Mouse (Mus musculus) heart, adult 2 months (tissue): Measurements from ENCODE around the gene Tmed2. TPM values are rescaled to one million over a fixed set of nuclear protein-coding genes. Genes with fewer than 3 reads are reported as not detected.
A peak's percentile ranks its signal among the peaks of the same experiment; 100 is the strongest.

Experiments used
- DNase-seq, 2 experiments: peaks; one replicate each; pipeline ENCODE4 v3.0.0; 2021
- H3K27ac ChIP-seq: fragments of 200-600 bp; 2 replicates; pipeline ENCODE4 v1.8.1; 2022
- H3K27me3 ChIP-seq: fragments of 200-500 bp; 2 replicates; pipeline ENCODE4 v1.6.1; 2012; ENCODE audit warnings: mild to moderate bottlenecking, low read length, inconsistent platforms, mixed read lengths; ENCODE audit not compliant: control insufficient read depth, insufficient read depth
- H3K36me3 ChIP-seq: fragments of 200-500 bp; 2 replicates; pipeline ENCODE4 v1.6.1; 2012; ENCODE audit warnings: low read length, inconsistent platforms; ENCODE audit not compliant: control insufficient read depth, insufficient read depth
- H3K4me1 ChIP-seq: fragments of 200-500 bp; 2 replicates; pipeline ENCODE4 v1.6.1; 2011; ENCODE audit warnings: low read length; ENCODE audit not compliant: control insufficient read depth, insufficient read depth
- H3K4me3 ChIP-seq: fragments of 200-600 bp; 2 replicates; pipeline ENCODE4 v1.8.1; 2022
- H3K79me2 ChIP-seq: fragments of 200-500 bp; replicated peaks from 2 replicates; pipeline ENCODE4 v1.6.1; 2012; ENCODE audit warnings: mild to moderate bottlenecking, inconsistent platforms, low read length, moderate library complexity, mixed read lengths; ENCODE audit not compliant: control insufficient read depth, insufficient read depth
- H3K9ac ChIP-seq: fragments of 200-500 bp; 2 replicates; pipeline ENCODE4 v1.6.1; 2012; ENCODE audit warnings: low read depth, mild to moderate bottlenecking, control low read depth, inconsistent platforms, low read length, mixed read lengths
- CTCF ChIP-seq: fragments of 200-600 bp; IDR thresholded peaks from 2 replicates; pipeline ENCODE4 v1.8.1; 2022; ENCODE audit warnings: antibody characterized with exemption, mild to moderate bottlenecking, moderate library complexity
- EP300 ChIP-seq: fragments of 200-500 bp; IDR thresholded peaks from 2 replicates; pipeline ENCODE4 v1.6.1; 2011; ENCODE audit warnings: low read depth, low read length, control low read depth; ENCODE audit not compliant: insufficient read depth
- POLR2A ChIP-seq: fragments of 200-500 bp; IDR thresholded peaks from 2 replicates; pipeline ENCODE4 v1.6.1; 2011; ENCODE audit warnings: mild to moderate bottlenecking, low read depth, low read length, control low read depth; ENCODE audit not compliant: insufficient read depth
- WGBS: fragments of 180-500 bp; shearing (Covaris S2); methylation state at CpG from one replicate; pipeline ENCODE4 v1.1.7; 2018; 5-methylcytosine and 5-hydroxymethylcytosine counted together
- intact Hi-C: fragments of 180-260 bp; cut with DNase I; formaldehyde crosslinking; loops from one replicate; pipeline ENCODE4 v1.15.1; 2025
- polyA plus RNA-seq: library from polyadenylated mRNA; depleted of rRNA; stranded (reverse); fragments of >200 nt; gene quantifications from 2 replicates; pipeline ENCODE4 v1.2.3, GENCODE M21; 2012
- total RNA-seq, 2 experiments: library from RNA; stranded (reverse); gene quantifications; 2 replicates each; pipeline ENCODE4 v1.2.3; 2021

The Tmed2 gene
- total and polyA plus RNA-seq, 3 experiments, result 80.9 to 194 (median 167) TPM

- 67% methylated on average over 10 of the region's 10 CpGs for WGBS
- intact Hi-C loops, result loop anchor here (2.0 kb wide), 1 partner anchor 18 kb away; no protein-coding TSS in a partner anchor
- Histone ChIP-seq H3K79me2 (0 out of 2 replicates have a peak, but pooled peaks cover 2% of the 10 kb centered on the region), H3K9ac (peak overlapping the region; percentile 4; the same call in 1 of the 2 replicates), H3K4me3 (no peak overlapping the region), H3K27me3 (no peaks in the 10 kb centered on the region), H3K4me1 (peaks cover 6% of the 10 kb centered on the region), H3K27ac (peak overlapping the region; percentile 78), H3K36me3 (no peaks in the 10 kb centered on the region)
- TF ChIP-seq EP300 (peak; percentile 25; the same call in 1 of the 2 replicates), POLR2A (0 out of 2 replicates have a peak, but pooled peaks have one; percentile 15), CTCF (no peak)
- DNase-seq, result peak in 1 of 2 experiments; percentile 56
These were observed 29.9 kb upstream of the Tmed2 start for GRCm38 (mm10) chr5:124510536-124511050.

GRCm38 (mm10) chr5:124515789-124516188 lies 24.7 kb upstream of the Tmed2 start:
- Histone ChIP-seq H3K9ac (no peak overlapping the region), H3K27ac (no peak overlapping the region), H3K4me3 (no peak overlapping the region), H3K36me3 (no peaks in the 10 kb centered on the region), H3K79me2 (peaks cover 5% of the 10 kb centered on the region), H3K27me3 (no peaks in the 10 kb centered on the region), H3K4me1 (peaks cover 2% of the 10 kb centered on the region; the same call in 1 of the 2 replicates)
- TF ChIP-seq CTCF (no peak), POLR2A (no peak), EP300 (no peak)
- 63% methylated on average over 5 of the region's 5 CpGs for WGBS
- DNase-seq, result no peak
- intact Hi-C loops, result no loop called here

- Histone ChIP-seq H3K79me2 (peaks cover 7% of the 10 kb centered on the region), H3K36me3 (no peaks in the 10 kb centered on the region), H3K4me3 (no peak overlapping the region), H3K27me3 (no peaks in the 10 kb centered on the region), H3K27ac (peak overlapping the region; percentile 38), H3K9ac (no peak overlapping the region), H3K4me1 (peaks cover 1% of the 10 kb centered on the region; the same call in 1 of the 2 replicates)
- TF ChIP-seq EP300 (no peak), POLR2A (no peak), CTCF (peak; percentile 39)
- DNase-seq, result no peak
- WGBS, result 80% methylated on average over 10 of the region's 10 CpGs
- intact Hi-C loops, result no loop called here
These were observed 21.8 kb upstream of the Tmed2 start for GRCm38 (mm10) chr5:124518648-124519047.

- TF ChIP-seq EP300 (no peak), CTCF (no peak), POLR2A (no peak)
- WGBS, result 84% methylated on average over 4 of the region's 4 CpGs
- no peak for DNase-seq
- Histone ChIP-seq H3K27ac (no peak overlapping the region; the same call in 1 of the 2 replicates), H3K9ac (no peak overlapping the region), H3K79me2 (peaks cover 9% of the 10 kb centered on the region), H3K4me3 (no peak overlapping the region), H3K27me3 (no peaks in the 10 kb centered on the region), H3K4me1 (peaks cover 1% of the 10 kb centered on the region; the same call in 1 of the 2 replicates), H3K36me3 (no peaks in the 10 kb centered on the region)
- intact Hi-C loops, result no loop called here
These were observed 18.9 kb upstream of the Tmed2 start for GRCm38 (mm10) chr5:124521588-124521987.

GRCm38 (mm10) chr5:124523032-124523431 lies 17.5 kb upstream of the Tmed2 start:
- peaks cover 1% of the 10 kb centered on the region; the same call in 1 of the 2 replicates for H3K4me1 ChIP-seq
- H3K27me3 ChIP-seq, result no peaks in the 10 kb centered on the region
- no peak for DNase-seq
- WGBS, result 95% methylated on average over 8 of the region's 8 CpGs
- intact Hi-C loops, result no loop called here
- no peak overlapping the region for H3K4me3 ChIP-seq
- no peak overlapping the region for H3K9ac ChIP-seq
- TF ChIP-seq POLR2A, result no peak
- peak; percentile 55 for TF ChIP-seq CTCF
- no peak for TF ChIP-seq EP300
- H3K27ac ChIP-seq, result no peak overlapping the region
- peaks cover 4% of the 10 kb centered on the region; the same call in 1 of the 2 replicates for H3K36me3 ChIP-seq
- H3K79me2 ChIP-seq, result peaks cover 6% of the 10 kb centered on the region

GRCm38 (mm10) chr5:124524943-124525342 lies 15.6 kb upstream of the Tmed2 start:
- intact Hi-C loops, result no loop called here
- no peak overlapping the region for H3K27ac ChIP-seq

More at GRCm38 (mm10) chr5:124524943-124525342, 15.6 kb upstream of the Tmed2 start:
- Histone ChIP-seq H3K27me3 (no peaks in the 10 kb centered on the region), H3K36me3 (peaks cover 4% of the 10 kb centered on the region; the same call in 1 of the 2 replicates), H3K4me3 (no peak overlapping the region), H3K79me2 (peaks cover 5% of the 10 kb centered on the region), H3K4me1 (peaks cover 1% of the 10 kb centered on the region; the same call in 1 of the 2 replicates), H3K9ac (no peak overlapping the region)
- WGBS, result 75% methylated on average over 5 of the region's 5 CpGs
- TF ChIP-seq EP300 (no peak), CTCF (no peak), POLR2A (no peak)
- DNase-seq, result no peak
